8 mouse cellular contexts compared by ENCODE assay signal in genomic region chr5:34186391-34186790, GRCm38 (mm10). TPM values are rescaled to one million over a fixed set of nuclear protein-coding genes. Genes with fewer than 3 reads are reported as not detected.
DNase-seq lines count a peak whose midpoint lies in the region; ATAC-seq and TF ChIP-seq lines count a peak whose summit lies in the region.

No protein-coding gene starts in this region.

- no peaks in the 10 kb centered on the region for H3K27me3 ChIP-seq in intestine, embryonic 16.5 days (replicated peaks; ENCODE audit: control insufficient read depth, insufficient read depth, low read length)
- H3K27me3 ChIP-seq in midbrain, embryonic 14.5 days (ENCODE audit: control insufficient read depth, insufficient read depth, low read length), result no peaks in the 10 kb centered on the region

- no peak for TF ChIP-seq POLR2A in embryonic fibroblast, embryonic 13.5 days (IDR thresholded peaks at IDR 0.05; ENCODE audit: low read depth, low read length)

- peak overlapping the region; percentile 75 for H3K4me3 ChIP-seq in embryonic fibroblast, embryonic 13.5 days (ENCODE audit: insufficient read depth, low read length)
- peak overlapping the region; percentile 96 for H3K4me3 ChIP-seq in intestine, embryonic 16.5 days (ENCODE audit: low read length)
- H3K4me3 ChIP-seq in midbrain, embryonic 14.5 days (replicated peaks; ENCODE audit: low read depth, low read length), result peak overlapping the region; percentile 95

- 0 out of 2 replicates have a peak, but pooled peaks cover 3% of the 10 kb centered on the region for H3K4me1 ChIP-seq in embryonic fibroblast, embryonic 13.5 days (ENCODE audit: control insufficient read depth, insufficient read depth, low read length)
- peaks cover 28% of the 10 kb centered on the region for H3K4me1 ChIP-seq in intestine, embryonic 16.5 days (ENCODE audit: control insufficient read depth, insufficient read depth, low read length)
- peaks cover 31% of the 10 kb centered on the region for H3K4me1 ChIP-seq in midbrain, embryonic 14.5 days (ENCODE audit: control insufficient read depth, insufficient read depth, low read length)

- no peak for ATAC-seq in frontal cortex, adult (ENCODE audit: low TSS enrichment)
- no peak for ATAC-seq in intestine, embryonic 16.5 days
- ATAC-seq in midbrain, embryonic 14.5 days (ENCODE audit: low FRiP score, low TSS enrichment), result no peak

- H3K36me3 ChIP-seq in intestine, embryonic 16.5 days (ENCODE audit: control insufficient read depth, insufficient read depth, low read length), result no peaks in the 10 kb centered on the region
- H3K36me3 ChIP-seq in midbrain, embryonic 14.5 days (ENCODE audit: control insufficient read depth, insufficient read depth, low read length), result peaks cover 29% of the 10 kb centered on the region

- peak overlapping the region; percentile 43 for H3K27ac ChIP-seq in embryonic fibroblast, embryonic 13.5 days (ENCODE audit: insufficient read depth, low read length)
- H3K27ac ChIP-seq in intestine, embryonic 16.5 days (ENCODE audit: low read length), result peak overlapping the region; percentile 94
- H3K27ac ChIP-seq in midbrain, embryonic 14.5 days (replicated peaks; ENCODE audit: low read depth, low read length), result no peak overlapping the region

- TF ChIP-seq CTCF in embryonic fibroblast, embryonic 13.5 days (IDR thresholded peaks at IDR 0.05; ENCODE audit: borderline replicate concordance, insufficient read depth, low read length), result no peak

- H3K9me3 ChIP-seq in intestine, embryonic 16.5 days (ENCODE audit: control insufficient read depth, low read length), result no peaks in the 10 kb centered on the region
- H3K9me3 ChIP-seq in midbrain, embryonic 14.5 days (ENCODE audit: control insufficient read depth, low read length), result no peaks in the 10 kb centered on the region

- peak; percentile 6 to 8 for DNase-seq in frontal cortex, postnatal 10 days (ENCODE audit: low spot score in 2 of 2)
- DNase-seq in 3134 (ENCODE audit: extremely low read depth, insufficient read length, low spot score), result peak; percentile 40
- DNase-seq in midbrain, embryonic 14.5 days, result no peak
- DNase-seq in ovary, postnatal 14 days (ENCODE audit: low spot score), result no peak
- no peak for DNase-seq in layer of hippocampus, postnatal 14 days (ENCODE audit: low spot score in 2 of 2)

- 57% methylated on average over 2 of the region's 2 CpGs for WGBS in intestine, embryonic 16.5 days
- 76% methylated on average over 2 of the region's 2 CpGs for WGBS in midbrain, embryonic 14.5 days

- H3K4me2 ChIP-seq in intestine, embryonic 16.5 days (ENCODE audit: low read depth, low read length), result peak overlapping the region; percentile 76
- H3K4me2 ChIP-seq in midbrain, embryonic 14.5 days (ENCODE audit: low read length), result peak overlapping the region; percentile 74

- peak overlapping the region; percentile 90 for H3K9ac ChIP-seq in intestine, embryonic 16.5 days (ENCODE audit: low read depth, low read length)
- peak overlapping the region; percentile 80 for H3K9ac ChIP-seq in midbrain, embryonic 14.5 days (replicated peaks; ENCODE audit: low read length)

RNA-seq across cellular contexts. Expression of gene Mxd4, which starts 1.1 kb away (rescaled TPM):
- 67.2 and 69.7 TPM in 2 replicates for polyA plus RNA-seq in embryonic fibroblast, embryonic 13.5 days (2011; ENCODE audit: insufficient read length, low read depth, missing spikeins)
- polyA plus RNA-seq in intestine, embryonic 16.5 days (2015; fragmentation: Nextera tagmentation; extraction: Ambion mirVana), result 20.2 TPM in 2 replicates
- polyA plus RNA-seq in midbrain, embryonic 14.5 days (2014; fragmentation: Nextera tagmentation; extraction: Ambion mirVana), result 32.5 and 35.7 TPM in 2 replicates
- total RNA-seq in layer of hippocampus, postnatal 14 days (2021), result 10 to 100 TPM; 79.2 to 89.4 TPM

RNA-seq across cellular contexts. Expression of gene Haus3, which starts 17.1 kb away (rescaled TPM):
- 19.3 and 31.2 TPM in 2 replicates for polyA plus RNA-seq in embryonic fibroblast, embryonic 13.5 days (2011; ENCODE audit: insufficient read length, low read depth, missing spikeins)
- 23.9 and 25.7 TPM in 2 replicates for polyA plus RNA-seq in intestine, embryonic 16.5 days (2015; fragmentation: Nextera tagmentation; extraction: Ambion mirVana)
- 12.8 and 16.4 TPM in 2 replicates for polyA plus RNA-seq in midbrain, embryonic 14.5 days (2014; fragmentation: Nextera tagmentation; extraction: Ambion mirVana)
- 1 to 10 TPM; 5.8 to 7.5 TPM for total RNA-seq in layer of hippocampus, postnatal 14 days (2021)

RNA-seq across cellular contexts. Expression of gene Poln, which starts 17.1 kb away (rescaled TPM):
- 0.48 and 0.61 TPM in 2 replicates for polyA plus RNA-seq in embryonic fibroblast, embryonic 13.5 days (2011; ENCODE audit: insufficient read length, low read depth, missing spikeins)
- polyA plus RNA-seq in intestine, embryonic 16.5 days (2015; fragmentation: Nextera tagmentation; extraction: Ambion mirVana), result 0.23 and 0.24 TPM in 2 replicates
- polyA plus RNA-seq in midbrain, embryonic 14.5 days (2014; fragmentation: Nextera tagmentation; extraction: Ambion mirVana), result 0.27 and 0.58 TPM in 2 replicates
- total RNA-seq in layer of hippocampus, postnatal 14 days (2021), result under 1 TPM; 0.67 to 0.81 TPM

Comparison
In these comparisons a context has a peak if more than half of its experiments do, and no peak if none do; other contexts are left out.
1. DNase-seq: peak in frontal cortex, postnatal 10 days (2 of 2) and 3134 (single experiment); none in midbrain, embryonic 14.5 days (single experiment), ovary, postnatal 14 days (single experiment) and layer of hippocampus, postnatal 14 days (0 of 2).
2. Peak in every context shown above with its lines, with median percentiles within 50 percentile points of each other: H3K4me3 ChIP-seq.